Mouse (Mus musculus): ENCODE measurements around the gene Mgat4d.

DNA sequence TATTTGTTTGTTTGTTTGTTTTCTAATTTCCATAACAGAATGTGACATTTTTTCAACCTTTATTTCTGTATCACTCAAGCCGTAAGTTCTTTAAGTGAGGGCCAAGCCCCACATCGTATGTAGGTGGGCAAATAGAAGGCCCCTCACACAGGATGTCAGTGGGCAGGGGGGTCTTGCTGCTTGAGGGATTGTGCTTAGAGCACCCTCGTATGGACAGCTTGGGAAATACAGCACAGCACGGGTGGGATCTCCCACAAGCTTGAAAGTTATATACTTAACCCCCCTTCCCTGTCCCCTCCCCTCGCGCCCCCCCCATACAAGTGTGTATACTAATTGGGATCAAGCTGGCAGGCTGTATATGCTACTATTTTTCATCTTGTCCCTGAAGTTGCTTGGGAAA, 58.6 kb downstream of the Mgat4d start:
- TF ChIP-seq POLR2A (IDR thresholded peaks at IDR 0.05; ENCODE audit: borderline replicate concordance, low read depth, low read length) (no peak), CTCF (IDR thresholded peaks at IDR 0.05; ENCODE audit: low read depth, low read length) (no peak)
